8 mouse cellular contexts compared by ENCODE assay signal in the genomic region with DNA sequence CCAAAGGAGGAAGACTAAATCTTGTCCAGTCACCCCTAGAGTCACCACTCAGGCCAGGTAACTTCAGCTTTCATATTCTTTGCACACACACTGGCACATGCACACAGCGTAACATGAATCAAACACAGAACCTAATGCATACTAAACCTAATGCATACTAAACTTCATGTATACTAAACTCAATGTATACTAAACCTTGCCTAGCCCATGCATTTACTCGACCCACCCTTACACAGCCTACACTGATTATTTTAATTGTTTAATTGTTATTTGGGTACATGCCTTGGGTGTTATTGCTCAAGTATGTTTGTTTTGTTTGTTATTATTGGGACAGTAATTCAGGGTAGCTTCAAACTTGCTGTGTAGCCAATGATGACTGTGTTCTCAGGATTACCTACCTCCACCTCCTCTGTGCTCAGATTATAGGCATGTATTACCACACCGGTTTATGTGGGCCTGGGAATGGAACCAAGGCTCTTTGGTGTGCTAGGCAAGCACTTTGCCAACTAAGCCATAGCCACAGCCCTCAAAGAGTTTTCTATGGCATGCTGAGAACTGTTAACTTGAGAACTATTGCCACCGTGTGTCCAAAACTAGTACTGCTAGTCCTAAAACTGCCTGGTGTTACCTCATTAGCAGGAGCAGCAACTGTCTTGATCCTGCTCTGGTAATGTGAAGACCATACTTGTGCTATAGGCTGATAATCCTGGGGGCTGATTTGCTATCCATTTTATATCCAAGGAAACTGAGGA. TPM values are rescaled to one million over a fixed set of nuclear protein-coding genes. Genes with fewer than 3 reads are reported as not detected.
DNase-seq lines count a peak whose midpoint lies in the region; ATAC-seq and TF ChIP-seq lines count a peak whose summit lies in the region.

No protein-coding gene starts in this region.

- H3K27me3 ChIP-seq in liver, embryonic 11.5 days (replicated peaks; ENCODE audit: control insufficient read depth, insufficient read depth, low read length): no peaks in the 10 kb centered on the region
- H3K27me3 ChIP-seq in stomach, postnatal 0 days (ENCODE audit: control insufficient read depth, insufficient read depth, low read length): no peaks in the 10 kb centered on the region

- peak; percentile 72 for ATAC-seq in liver, embryonic 11.5 days (replicated peaks; ENCODE audit: low FRiP score)
- peak; percentile 71 for ATAC-seq in stomach, postnatal 0 days (ENCODE audit: low FRiP score, low TSS enrichment)

- TF ChIP-seq CTCF in stomach, postnatal 0 days (IDR thresholded peaks at IDR 0.05; ENCODE audit: low read depth): peak; percentile 93

- H3K36me3 ChIP-seq in liver, embryonic 11.5 days (ENCODE audit: control insufficient read depth, insufficient read depth, low read length): no peaks in the 10 kb centered on the region
- no peaks in the 10 kb centered on the region for H3K36me3 ChIP-seq in stomach, postnatal 0 days (ENCODE audit: control insufficient read depth, insufficient read depth, low read length)

- no peak for TF ChIP-seq EP300 in stomach, postnatal 0 days (optimal IDR thresholded peaks at IDR 0.05)

- H3K27ac ChIP-seq in liver, embryonic 11.5 days (ENCODE audit: low read depth, low read length): no peak overlapping the region
- H3K27ac ChIP-seq in stomach, postnatal 0 days (replicated peaks): no peak overlapping the region

- 46% methylated on average over 4 of the region's 4 CpGs for WGBS in liver, embryonic 11.5 days
- WGBS in stomach, postnatal 0 days: 43% methylated on average over 4 of the region's 4 CpGs

- DNase-seq in CD8-positive naive resting alpha-beta T cell, adult 2 months (ENCODE audit: low read depth in 2 of 2, low spot score in 2 of 2): peak; percentile 57 to 75
- DNase-seq in adrenal gland, postnatal 14 days: peak; percentile 73
- DNase-seq in fibroblast of lung, adult 2 months (ENCODE audit: low read depth): peak; percentile 80
- DNase-seq in heart, postnatal 10 days: peak; percentile 84 to 89
- peak; percentile 79 for DNase-seq in kidney, postnatal 14 days
- DNase-seq in liver, embryonic 11.5 days (ENCODE audit: low spot score): no peak
- DNase-seq in naive thymus-derived CD4-positive, alpha-beta T cell, adult 2 months (ENCODE audit: low read depth): peak; percentile 93
- DNase-seq in stomach, postnatal 0 days (ENCODE audit: low spot score): peak; percentile 71

- no peaks in the 10 kb centered on the region for H3K9me3 ChIP-seq in liver, embryonic 11.5 days (ENCODE audit: control insufficient read depth, low read length)
- H3K9me3 ChIP-seq in stomach, postnatal 0 days (ENCODE audit: control insufficient read depth, low read length): no peaks in the 10 kb centered on the region

- H3K4me2 ChIP-seq in liver, embryonic 11.5 days: no peak overlapping the region
- no peak overlapping the region for H3K4me2 ChIP-seq in stomach, postnatal 0 days (replicated peaks; ENCODE audit: low read depth)

- H3K4me1 ChIP-seq in liver, embryonic 11.5 days (replicated peaks; ENCODE audit: control insufficient read depth, insufficient read depth, low read length): no peaks in the 10 kb centered on the region
- no peaks in the 10 kb centered on the region for H3K4me1 ChIP-seq in stomach, postnatal 0 days (replicated peaks; ENCODE audit: control insufficient read depth, insufficient read depth)

- intact Hi-C loops in heart, postnatal 10 days (cut with DNase I): loop anchor here (1.0 to 5.0 kb wide), 4 partner anchors 72 to 394 kb away; partner anchors contain the start of genes Dhrs3 and Vps13d

- no peak overlapping the region for H3K9ac ChIP-seq in liver, embryonic 11.5 days (ENCODE audit: low read depth, low read length)
- H3K9ac ChIP-seq in stomach, postnatal 0 days (ENCODE audit: low read length): no peak overlapping the region

- H3K4me3 ChIP-seq in liver, embryonic 11.5 days (ENCODE audit: low read depth, low read length): no peak overlapping the region
- H3K4me3 ChIP-seq in stomach, postnatal 0 days (ENCODE audit: low read depth, low read length): no peak overlapping the region

RNA-seq across cellular contexts. Expression of gene Tnfrsf8, which starts 28.4 kb away (rescaled TPM):
- total RNA-seq in adrenal gland, postnatal 14 days (2021): 0.30 and 0.45 TPM in 2 replicates
- total RNA-seq in heart, postnatal 10 days (2021): under 1 TPM; 0.15 to 0.26 TPM
- not detected in 2 replicates for polyA plus RNA-seq in liver, embryonic 11.5 days (2014; fragmentation: Nextera tagmentation; extraction: Ambion mirVana)
- 0.04 TPM in 2 replicates for polyA plus RNA-seq in stomach, postnatal 0 days (2015; fragmentation: Nextera tagmentation; extraction: Ambion mirVana)

RNA-seq across cellular contexts. Expression of gene Tnfrsf1b, which starts 39.9 kb away (rescaled TPM):
- total RNA-seq in adrenal gland, postnatal 14 days (2021): 6.3 and 9.0 TPM in 2 replicates
- total RNA-seq in heart, postnatal 10 days (2021): 1 to 10 TPM; 5.3 to 7.2 TPM
- polyA plus RNA-seq in liver, embryonic 11.5 days (2014; fragmentation: Nextera tagmentation; extraction: Ambion mirVana): 5.7 and 6.5 TPM in 2 replicates
- 5.4 and 6.0 TPM in 2 replicates for polyA plus RNA-seq in stomach, postnatal 0 days (2015; fragmentation: Nextera tagmentation; extraction: Ambion mirVana)
